Mouse (Mus musculus): ENCODE measurements around the gene Ralb.

- TF ChIP-seq CTCF (IDR thresholded peaks at IDR 0.05) = peak; percentile 24; the same call in 1 of the 2 replicates
- TF ChIP-seq EP300 (IDR thresholded peaks at IDR 0.05) = no peak
These were observed 786 bp downstream of the Ralb start for GRCm38 (mm10) chr1:119503808-119504207.
